Mouse (Mus musculus) CD4-positive helper T cell, adult 2 months (primary cell): ENCODE measurements around the gene Fis1.
"Not testable (repeated sequence)": the region's sequence is repeated elsewhere in the genome, so short reads cannot be mapped to it uniquely, and the experiment has no call there.

Source experiments
- DNase-seq: peaks from one replicate; pipeline ENCODE4 v3.0.0-alpha.2; 2012; ENCODE audit warnings: low read depth, missing footprints, low spot score

Fis1 gene

GRCm38 (mm10) chr5:136940845-136941560 lies 12.1 kb upstream of the Fis1 start:
- no peak for DNase-seq

GRCm38 (mm10) chr5:136942781-136943180 lies 10.3 kb upstream of the Fis1 start:
- no peak for DNase-seq

GRCm38 (mm10) chr5:136943382-136943781 lies 9.7 kb upstream of the Fis1 start:
- no peak for DNase-seq

- DNase-seq: no peak
These were observed 8.0 kb upstream of the Fis1 start for GRCm38 (mm10) chr5:136945084-136945483.

GRCm38 (mm10) chr5:136947874-136948273 lies 5.2 kb upstream of the Fis1 start:
- no peak for DNase-seq

- not testable (repeated sequence) for DNase-seq
These were observed 3.3 kb upstream of the Fis1 start for GRCm38 (mm10) chr5:136949551-136950336.

GRCm38 (mm10) chr5:136950521-136950920 lies 2.6 kb upstream of the Fis1 start:
- DNase-seq: no peak

- no peak for DNase-seq
These were observed 922 bp upstream of the Fis1 start for GRCm38 (mm10) chr5:136952153-136952552.

- no peak for DNase-seq
These were observed 421 bp downstream of the Fis1 start for GRCm38 (mm10) chr5:136953440-136953951.

- DNase-seq: no peak
These were observed 2.5 kb downstream of the Fis1 start for GRCm38 (mm10) chr5:136955622-136956021.

- no peak for DNase-seq
These were observed 4.2 kb downstream of the Fis1 start for GRCm38 (mm10) chr5:136957250-136957649.

GRCm38 (mm10) chr5:136958991-136959605 lies 6.0 kb downstream of the Fis1 start:
- no peak for DNase-seq

GRCm38 (mm10) chr5:136960053-136960452 lies 7.0 kb downstream of the Fis1 start:
- no peak for DNase-seq

- no peak for DNase-seq
These were observed 8.4 kb downstream of the Fis1 start for GRCm38 (mm10) chr5:136961334-136961982.

GRCm38 (mm10) chr5:136961983-136962461 lies 8.9 kb downstream of the Fis1 start:
- peak; percentile 89 for DNase-seq

- DNase-seq: peak; percentile 81
These were observed 9.4 kb downstream of the Fis1 start for GRCm38 (mm10) chr5:136962501-136962900.

GRCm38 (mm10) chr5:136962966-136963540 lies 10.0 kb downstream of the Fis1 start:
- DNase-seq: no peak

GRCm38 (mm10) chr5:136965210-136965609 lies 12.1 kb downstream of the Fis1 start:
- no peak for DNase-seq

- no peak for DNase-seq
These were observed 12.6 kb downstream of the Fis1 start for GRCm38 (mm10) chr5:136965686-136966085.

GRCm38 (mm10) chr5:136966331-136966730 lies 13.3 kb downstream of the Fis1 start, which contains the start of gene Cldn15:
Gene Cldn15 (plus strand): TSS chr5:136966616.
- no peak for DNase-seq

- no peak for DNase-seq
These were observed 13.9 kb downstream of the Fis1 start for GRCm38 (mm10) chr5:136966861-136967455.
